Mouse (Mus musculus) midbrain, postnatal 0 days (tissue): Measurements from ENCODE around the gene Pros1. TPM values are rescaled to one million over a fixed set of nuclear protein-coding genes. Genes with fewer than 3 reads are reported as not detected.
A peak's percentile ranks its signal among the peaks of the same experiment; 100 is the strongest.

Source experiments
- ATAC-seq: fragments of 200-750 bp; cut with Nextera tagmentation; 2 replicates; pipeline ENCODE4 v1.8.0; 2017; ENCODE audit warnings: moderate number of reproducible peaks, mild to moderate bottlenecking, moderate TSS enrichment, moderate library complexity; ENCODE audit not compliant: low FRiP score
- DNase-seq: peaks from one replicate; pipeline ENCODE4 v3.0.0-alpha.2; 2015; ENCODE audit warnings: low spot score
- H3K27ac ChIP-seq: fragments of 300-500 bp; sonication (generic); 2 replicates; pipeline ENCODE4 v1.5.1; 2014; ENCODE audit warnings: low read depth, mild to moderate bottlenecking, low read length, mixed read lengths
- H3K27me3 ChIP-seq: fragments of 300-500 bp; sonication (generic); 2 replicates; pipeline ENCODE4 v1.6.1; 2014; ENCODE audit warnings: low read length, control low read depth, mixed read lengths; ENCODE audit not compliant: insufficient read depth
- H3K36me3 ChIP-seq: fragments of 300-500 bp; sonication (generic); 2 replicates; pipeline ENCODE4 v1.6.1; 2014; ENCODE audit warnings: low read length, control low read depth, mixed read lengths; ENCODE audit not compliant: insufficient read depth
- H3K4me1 ChIP-seq: fragments of 300-500 bp; sonication (generic); 2 replicates; pipeline ENCODE4 v1.6.1; 2014; ENCODE audit warnings: mild to moderate bottlenecking, control low read depth, antibody characterized with exemption, low read length, mixed read lengths; ENCODE audit not compliant: insufficient read depth
- H3K4me2 ChIP-seq: fragments of 300-500 bp; sonication (generic); 2 replicates; pipeline ENCODE4 v1.6.1; 2014; ENCODE audit warnings: low read depth, mild to moderate bottlenecking, low read length, mixed read lengths; ENCODE audit not compliant: poor library complexity, severe bottlenecking
- H3K4me3 ChIP-seq: fragments of 300-500 bp; sonication (generic); 2 replicates; pipeline ENCODE4 v1.5.1; 2014; ENCODE audit warnings: low read depth, mild to moderate bottlenecking, low read length, moderate library complexity
- H3K9ac ChIP-seq: fragments of 300-500 bp; sonication (generic); replicated peaks from 2 replicates; pipeline ENCODE4 v1.6.1; 2014; ENCODE audit warnings: mild to moderate bottlenecking, low read length, moderate library complexity, mixed read lengths; ENCODE audit not compliant: poor library complexity, severe bottlenecking
- H3K9me3 ChIP-seq: fragments of 300-500 bp; sonication (generic); 2 replicates; pipeline ENCODE4 v1.6.1; 2016; ENCODE audit warnings: low read length, control low read depth
- CTCF ChIP-seq: IDR thresholded peaks from 2 replicates; pipeline ENCODE4 v1.5.1; 2016; ENCODE audit warnings: antibody characterized with exemption, mild to moderate bottlenecking
- WGBS: fragments of 180-500 bp; shearing (Covaris S2); extraction: QIAGEN DNeasy Blood & Tissue Kit; methylation state at CpG from one replicate; pipeline ENCODE4 v1.1.7; 2014; 5-methylcytosine and 5-hydroxymethylcytosine counted together
- polyA plus RNA-seq: library from polyadenylated mRNA; unstranded; fragments of >200 nt; fragmentation: Nextera tagmentation; extraction: Ambion mirVana; gene quantifications from 2 replicates; pipeline ENCODE4 v1.2.1, GENCODE M21; 2015
- total RNA-seq: library from RNA; depleted of rRNA; stranded (reverse); fragments of >200 nt; gene quantifications from 2 replicates; pipeline ENCODE4 v1.2.3, GENCODE M21; 2014

Pros1 gene
- total and polyA plus RNA-seq, 2 experiments from 2014 or later, result 9.0 to 9.4 TPM

DNA sequence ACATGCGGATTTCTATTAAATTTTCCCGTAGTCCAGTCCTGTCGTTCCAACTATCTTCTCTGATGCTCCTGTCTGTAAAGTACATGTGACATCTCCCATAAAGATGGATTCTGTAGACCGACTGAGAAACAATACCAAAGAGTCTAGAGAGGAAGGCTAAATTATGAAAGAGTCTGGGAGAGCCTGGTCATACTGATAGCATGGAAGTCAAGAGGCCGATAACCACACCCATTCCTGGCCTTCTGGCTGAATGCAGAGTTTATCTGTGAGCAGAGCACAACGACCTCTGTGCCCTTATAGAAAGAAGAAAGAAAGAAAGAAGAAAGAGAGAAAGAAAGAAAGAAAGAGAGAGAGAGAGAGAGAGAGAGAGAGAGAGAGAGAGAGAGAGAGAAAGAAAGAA, 77.2 kb downstream of the Pros1 start:
- WGBS, result 92% methylated on average over 6 of the region's 6 CpGs
- no peak for TF ChIP-seq CTCF
- no peak overlapping the region for H3K4me3 ChIP-seq
- no peaks in the 10 kb centered on the region for H3K9me3 ChIP-seq
- no peak overlapping the region for H3K9ac ChIP-seq
- no peaks in the 10 kb centered on the region for H3K27me3 ChIP-seq
- H3K4me1 ChIP-seq, result no peaks in the 10 kb centered on the region
- ATAC-seq (no peak), DNase-seq (no peak)
- no peak overlapping the region for H3K4me2 ChIP-seq
- no peak overlapping the region for H3K27ac ChIP-seq
- H3K36me3 ChIP-seq, result no peaks in the 10 kb centered on the region

DNA sequence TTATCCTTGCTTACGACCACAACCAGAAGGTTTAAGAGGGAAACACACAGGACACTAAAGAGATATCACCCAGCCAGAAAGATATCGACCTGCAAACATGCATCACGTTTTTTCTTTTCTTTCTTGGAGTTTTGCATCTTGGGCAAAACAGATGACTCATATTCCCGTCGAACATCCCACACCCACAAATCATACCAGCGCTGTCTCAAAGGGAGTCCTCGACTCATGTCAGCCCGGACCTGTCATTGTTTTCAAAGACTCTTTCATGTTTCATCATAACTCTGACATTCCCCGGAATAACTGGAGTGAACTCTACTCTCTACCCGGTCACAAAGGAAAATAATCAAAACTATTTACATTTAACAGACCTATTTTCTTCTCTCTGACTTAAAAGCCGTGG, 82.2 kb downstream of the Pros1 start:
- Histone ChIP-seq H3K27me3 (no peaks in the 10 kb centered on the region), H3K4me3 (no peak overlapping the region), H3K27ac (no peak overlapping the region), H3K9me3 (no peaks in the 10 kb centered on the region), H3K9ac (no peak overlapping the region), H3K4me1 (no peaks in the 10 kb centered on the region), H3K4me2 (no peak overlapping the region), H3K36me3 (no peaks in the 10 kb centered on the region)
- DNase-seq (no peak), ATAC-seq (no peak)
- 77% methylated on average over 11 of the region's 11 CpGs for WGBS
- TF ChIP-seq CTCF, result no peak

DNA sequence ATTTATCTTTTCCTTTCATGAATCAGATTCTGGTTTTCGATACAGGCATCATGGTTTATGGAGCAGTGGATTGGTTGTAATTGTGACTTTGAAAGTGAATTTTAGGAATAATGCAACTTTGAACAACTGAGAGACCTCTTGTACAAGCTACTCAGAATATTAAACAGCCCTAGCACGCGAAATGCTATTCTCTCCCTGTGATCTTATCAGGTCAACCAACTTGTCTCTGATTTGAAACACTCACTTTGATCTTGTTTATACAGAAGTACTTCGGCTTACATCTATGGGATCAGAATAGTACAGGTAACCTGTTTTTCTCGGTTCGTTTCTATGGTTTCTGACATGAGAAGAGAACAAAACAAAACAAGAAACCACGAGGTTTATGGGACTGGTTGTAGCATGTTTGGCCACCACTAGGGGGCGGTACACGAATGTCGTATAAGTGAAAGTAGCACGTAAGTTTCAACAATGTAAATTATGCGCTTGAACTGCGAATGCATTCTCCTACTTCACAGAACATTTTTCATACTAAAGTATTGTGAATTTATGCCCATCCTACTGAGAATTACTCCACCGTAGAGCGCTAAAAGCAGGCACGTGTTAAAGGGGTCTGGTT, 86.4 kb downstream of the Pros1 start:
- no peaks in the 10 kb centered on the region for H3K9me3 ChIP-seq
- ATAC-seq, result peak; percentile 79
- H3K36me3 ChIP-seq, result no peaks in the 10 kb centered on the region
- H3K4me3 ChIP-seq, result no peak overlapping the region
- WGBS, result 15% methylated on average over 16 of the region's 16 CpGs
- no peak overlapping the region for H3K9ac ChIP-seq
- peak overlapping the region; percentile 25; the same call in 1 of the 2 replicates for H3K4me2 ChIP-seq
- TF ChIP-seq CTCF, result peak; percentile 97
- H3K27me3 ChIP-seq, result no peaks in the 10 kb centered on the region
- H3K27ac ChIP-seq, result no peak overlapping the region
- H3K4me1 ChIP-seq, result no peaks in the 10 kb centered on the region
- DNase-seq, result peak; percentile 90

DNA sequence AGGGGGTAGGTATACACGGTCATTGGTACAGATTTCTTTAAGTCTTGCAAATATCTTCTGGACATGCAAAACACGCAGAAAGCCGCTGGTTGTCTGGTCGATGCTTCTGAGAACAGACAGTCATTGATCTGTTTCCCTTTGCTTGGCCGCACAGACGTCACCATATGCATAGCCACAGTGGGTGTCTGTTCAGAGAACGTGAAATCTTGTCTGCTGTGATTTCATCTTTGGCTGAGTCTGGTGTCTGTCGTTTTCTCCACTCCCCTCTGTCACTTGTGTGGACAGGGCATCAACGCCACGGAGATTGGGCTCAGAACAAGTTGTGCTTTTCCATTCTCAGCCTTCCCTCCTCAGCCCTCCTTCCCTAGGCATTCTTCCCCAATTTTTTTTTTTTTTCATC, 87.7 kb downstream of the Pros1 start:
- Histone ChIP-seq H3K36me3 (no peaks in the 10 kb centered on the region), H3K9me3 (no peaks in the 10 kb centered on the region), H3K9ac (no peak overlapping the region), H3K27ac (no peak overlapping the region), H3K4me3 (no peak overlapping the region), H3K27me3 (no peaks in the 10 kb centered on the region), H3K4me2 (no peak overlapping the region), H3K4me1 (no peaks in the 10 kb centered on the region)
- 60% methylated on average over 10 of the region's 10 CpGs for WGBS
- no peak for TF ChIP-seq CTCF
- DNase-seq (no peak), ATAC-seq (no peak; the same call in 1 of the 2 replicates)

DNA sequence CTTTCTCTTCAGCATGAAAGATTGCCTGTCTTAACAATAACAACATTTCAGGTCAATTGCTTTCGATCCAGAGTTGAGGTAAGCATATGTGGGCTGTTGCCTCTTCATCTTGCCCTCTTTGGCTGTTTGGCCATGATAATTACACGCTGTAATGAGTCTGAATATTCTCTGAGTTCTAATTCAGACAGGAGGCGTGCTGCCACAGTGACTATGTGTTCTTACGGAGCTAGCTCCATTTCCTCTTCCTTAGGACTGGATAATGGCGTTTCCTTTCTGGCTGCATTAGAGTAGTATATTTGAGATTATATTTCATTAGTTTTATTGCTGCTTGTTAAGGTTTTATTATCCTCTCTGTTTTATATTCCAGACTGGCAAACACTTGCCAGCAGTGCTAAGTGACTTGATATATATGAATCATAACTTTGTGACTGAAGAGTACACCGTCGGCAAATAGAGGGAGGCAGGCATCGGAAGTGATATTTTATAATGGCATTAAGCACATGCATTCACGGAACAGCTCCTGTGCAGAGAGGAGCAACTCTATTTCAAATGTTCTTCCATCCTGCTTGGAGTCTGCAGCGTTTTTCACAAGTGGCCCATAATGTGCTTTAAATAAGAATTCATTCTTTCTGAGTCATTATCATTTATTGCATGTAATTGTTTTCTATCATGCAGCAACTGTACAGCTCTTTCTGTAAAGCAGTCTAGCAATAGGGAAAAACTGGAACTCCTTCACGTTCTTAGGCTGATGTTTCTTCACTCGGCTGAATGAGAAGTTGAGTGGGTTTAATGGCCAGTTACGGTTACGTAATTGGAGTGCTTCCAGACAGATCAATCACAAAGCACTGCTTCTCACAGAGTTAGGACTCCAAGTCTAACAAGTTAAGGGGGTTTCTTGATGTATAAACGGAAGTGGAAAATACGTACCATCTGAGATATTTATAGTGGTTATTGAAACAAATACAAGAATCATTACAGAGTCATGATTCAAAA, 88.6 kb downstream of the Pros1 start:
- Histone ChIP-seq H3K4me1 (no peaks in the 10 kb centered on the region), H3K27me3 (no peaks in the 10 kb centered on the region), H3K4me2 (no peak overlapping the region), H3K9me3 (no peaks in the 10 kb centered on the region), H3K36me3 (no peaks in the 10 kb centered on the region), H3K27ac (no peak overlapping the region), H3K9ac (no peak overlapping the region), H3K4me3 (no peak overlapping the region)
- no peak for TF ChIP-seq CTCF
- DNase-seq (no peak), ATAC-seq (no peak)
- WGBS, result 86% methylated on average over 16 of the region's 16 CpGs

DNA sequence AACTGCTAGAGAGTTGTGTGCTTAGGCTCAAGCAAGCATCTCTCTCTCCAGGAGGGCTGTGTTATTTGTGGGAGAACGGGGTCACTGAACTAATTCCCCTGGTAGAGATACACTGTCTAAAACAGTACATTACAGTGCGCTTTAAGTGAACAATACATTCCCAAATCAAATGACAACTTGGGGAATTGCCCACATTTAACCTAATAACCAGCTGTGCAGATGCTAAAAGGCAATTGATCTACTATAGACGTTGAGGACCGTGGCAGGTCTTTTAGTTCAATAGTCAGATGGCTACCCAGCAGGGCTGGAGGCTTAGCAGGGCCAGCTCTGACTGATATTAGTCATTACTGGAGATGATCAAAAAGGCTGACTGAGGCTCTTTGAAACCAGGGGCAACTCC, 104.4 kb downstream of the Pros1 start:
- Histone ChIP-seq H3K9me3 (no peaks in the 10 kb centered on the region), H3K27me3 (no peaks in the 10 kb centered on the region), H3K4me3 (no peak overlapping the region), H3K4me1 (no peaks in the 10 kb centered on the region), H3K36me3 (no peaks in the 10 kb centered on the region), H3K9ac (no peak overlapping the region), H3K4me2 (no peak overlapping the region), H3K27ac (no peak overlapping the region)
- ATAC-seq, result no peak
- TF ChIP-seq CTCF, result no peak
- 43% methylated on average over 4 of the region's 4 CpGs for whole genome bisulfite sequencing
- DNase-seq, result no peak
